ENCODE assay signal across 8 mouse cellular contexts in the genomic region with DNA sequence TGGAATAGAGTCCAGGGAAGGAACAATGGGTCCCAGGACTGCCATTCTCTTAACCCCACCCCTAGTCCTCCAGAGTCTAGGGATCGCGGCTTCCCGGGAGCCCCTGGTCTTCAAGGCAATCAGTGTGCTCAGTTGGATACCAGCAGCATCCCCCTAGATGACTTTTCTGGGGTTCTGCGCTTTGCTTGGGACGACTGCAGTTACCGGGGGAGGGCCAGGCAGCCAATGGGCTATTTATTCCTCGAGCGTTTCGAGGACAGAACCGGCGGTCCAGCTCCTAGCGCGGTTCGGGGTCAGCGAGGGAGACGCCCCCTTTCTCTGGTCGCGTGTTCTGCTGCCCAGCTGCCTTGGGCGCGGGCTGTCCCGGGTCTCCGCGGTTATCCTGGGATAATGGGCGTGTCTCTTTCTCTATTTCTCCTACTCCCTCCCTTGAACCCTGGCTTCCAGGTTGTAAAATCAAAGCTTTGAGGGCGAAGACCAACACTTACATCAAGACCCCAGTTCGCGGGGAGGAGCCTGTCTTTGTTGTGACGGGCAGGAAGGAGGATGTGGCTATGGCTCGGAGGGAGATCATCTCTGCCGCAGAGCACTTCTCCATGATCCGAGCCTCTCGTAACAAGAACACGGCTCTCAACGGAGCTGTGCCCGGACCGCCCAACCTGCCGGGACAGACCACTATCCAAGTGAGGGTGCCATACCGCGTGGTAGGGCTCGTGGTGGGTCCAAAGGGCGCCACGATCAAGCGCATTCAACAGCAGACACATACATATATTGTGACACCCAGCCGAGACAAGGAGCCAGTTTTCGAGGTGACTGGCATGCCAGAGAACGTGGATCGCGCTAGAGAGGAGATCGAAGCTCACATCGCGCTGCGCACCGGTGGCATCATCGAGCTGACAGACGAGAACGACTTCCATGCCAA. TPM values are rescaled to one million over a fixed set of nuclear protein-coding genes. Genes with fewer than 3 reads are reported as not detected.
DNase-seq lines count a peak whose midpoint lies in the region; ATAC-seq lines count a peak whose summit lies in the region.

No protein-coding gene starts in this region.

- WGBS in kidney, embryonic 14.5 days: under 1% methylated on average over 55 of the region's 56 CpGs
- WGBS in liver, embryonic 11.5 days: 1% methylated on average over 56 of the region's 56 CpGs
- WGBS in neural tube, embryonic 11.5 days: under 1% methylated on average over 56 of the region's 56 CpGs

- peak overlapping the region; percentile 98 for H3K9ac ChIP-seq in kidney, embryonic 14.5 days (ENCODE audit: low read depth, low read length)
- peak overlapping the region; percentile 84 for H3K9ac ChIP-seq in liver, embryonic 11.5 days (ENCODE audit: low read depth, low read length)
- H3K9ac ChIP-seq in neural tube, embryonic 11.5 days (ENCODE audit: low read length): peak overlapping the region; percentile 100

- H3K4me3 ChIP-seq in kidney, embryonic 14.5 days (ENCODE audit: low read length): peak overlapping the region; percentile 98
- peak overlapping the region; percentile 83 for H3K4me3 ChIP-seq in liver, embryonic 11.5 days (ENCODE audit: low read depth, low read length)
- H3K4me3 ChIP-seq in neural tube, embryonic 11.5 days (ENCODE audit: low read depth, low read length): peak overlapping the region; percentile 100

- peak; percentile 13 for DNase-seq in urinary bladder, postnatal 25 days (ENCODE audit: low spot score)
- no peak for DNase-seq in urinary bladder, adult 2 months (ENCODE audit: low spot score)
- DNase-seq in embryo, embryonic 11 days: peak; percentile 78
- DNase-seq in heart, adult 9 months (ENCODE audit: low spot score in 2 of 2): peak; percentile 15 to 20
- DNase-seq in liver, embryonic 11.5 days (ENCODE audit: low spot score): peak; percentile 53
- peak; percentile 70 for DNase-seq in neural tube, embryonic 11.5 days (ENCODE audit: low spot score)
- DNase-seq in thymus, adult 18-20 months: peak; percentile 33 to 61

- H3K36me3 ChIP-seq in kidney, embryonic 14.5 days (ENCODE audit: control insufficient read depth, insufficient read depth, low read length): peaks cover 20% of the 10 kb centered on the region
- H3K36me3 ChIP-seq in liver, embryonic 11.5 days (ENCODE audit: control insufficient read depth, insufficient read depth, low read length): peaks cover 5% of the 10 kb centered on the region
- H3K36me3 ChIP-seq in neural tube, embryonic 11.5 days (ENCODE audit: control insufficient read depth, insufficient read depth, low read length): peaks cover 9% of the 10 kb centered on the region

- no peaks in the 10 kb centered on the region for H3K9me3 ChIP-seq in kidney, embryonic 14.5 days (ENCODE audit: control insufficient read depth, low read length)
- H3K9me3 ChIP-seq in liver, embryonic 11.5 days (ENCODE audit: control insufficient read depth, low read length): no peaks in the 10 kb centered on the region
- no peaks in the 10 kb centered on the region for H3K9me3 ChIP-seq in neural tube, embryonic 11.5 days (ENCODE audit: control insufficient read depth, low read length)

- peak overlapping the region; percentile 77 for H3K4me2 ChIP-seq in kidney, embryonic 14.5 days (replicated peaks; ENCODE audit: low read depth, low read length)
- peak overlapping the region; percentile 96 for H3K4me2 ChIP-seq in liver, embryonic 11.5 days
- H3K4me2 ChIP-seq in neural tube, embryonic 11.5 days (ENCODE audit: low read depth): peak overlapping the region; percentile 98

- peak overlapping the region; percentile 99 for H3K27ac ChIP-seq in kidney, embryonic 14.5 days (ENCODE audit: low read depth, low read length)
- peak overlapping the region; percentile 91 for H3K27ac ChIP-seq in liver, embryonic 11.5 days (ENCODE audit: low read depth, low read length)
- H3K27ac ChIP-seq in neural tube, embryonic 11.5 days (ENCODE audit: low read depth, low read length): peak overlapping the region; percentile 100

- no peaks in the 10 kb centered on the region for H3K27me3 ChIP-seq in kidney, embryonic 14.5 days (ENCODE audit: control insufficient read depth, insufficient read depth, low read length)
- peaks cover 19% of the 10 kb centered on the region for H3K27me3 ChIP-seq in liver, embryonic 11.5 days (replicated peaks; ENCODE audit: control insufficient read depth, insufficient read depth, low read length)
- H3K27me3 ChIP-seq in neural tube, embryonic 11.5 days (ENCODE audit: control insufficient read depth, insufficient read depth, low read length): no peaks in the 10 kb centered on the region

- no peak for ATAC-seq in kidney, embryonic 14.5 days (ENCODE audit: low FRiP score, low TSS enrichment)
- ATAC-seq in liver, embryonic 11.5 days (replicated peaks; ENCODE audit: low FRiP score): no peak
- no peak for ATAC-seq in neural tube, embryonic 11.5 days (ENCODE audit: insufficient read depth, low FRiP score, low TSS enrichment)

- H3K4me1 ChIP-seq in kidney, embryonic 14.5 days (ENCODE audit: control insufficient read depth, insufficient read depth, low read length): peaks cover 13% of the 10 kb centered on the region
- peaks cover 14% of the 10 kb centered on the region for H3K4me1 ChIP-seq in liver, embryonic 11.5 days (replicated peaks; ENCODE audit: control insufficient read depth, insufficient read depth, low read length)
- H3K4me1 ChIP-seq in neural tube, embryonic 11.5 days (ENCODE audit: control insufficient read depth, insufficient read depth, low read length): peaks cover 6% of the 10 kb centered on the region; the same call in 1 of the 2 replicates

RNA-seq across cellular contexts. Expression of a gene that starts 1.4 kb away (rescaled TPM):
- polyA plus RNA-seq in urinary bladder, adult 2 months (2012; rRNA removed): 1.8 and 1.9 TPM in 2 replicates
- 14.3 and 16.3 TPM in 2 replicates for polyA plus RNA-seq in kidney, embryonic 14.5 days (2014; fragmentation: Nextera tagmentation; extraction: Ambion mirVana)
- polyA plus RNA-seq in liver, embryonic 11.5 days (2014; fragmentation: Nextera tagmentation; extraction: Ambion mirVana): 6.2 and 7.8 TPM in 2 replicates
- 37.5 TPM in 2 replicates for polyA plus RNA-seq in neural tube, embryonic 11.5 days (2014; fragmentation: Nextera tagmentation; extraction: Ambion mirVana)
